Mouse (Mus musculus) splenic B cell, adult 2 months (primary cell): ENCODE results near the gene Ttc7b.
A peak's percentile ranks its signal among the peaks of the same experiment; 100 is the strongest.

Experiments used
- DNase-seq: peaks from one replicate; pipeline ENCODE4 v3.0.0-alpha.2; 2011; ENCODE audit warnings: low read depth, low spot score
- H3K27me3 ChIP-seq: 2 replicates; pipeline ENCODE4 v1.6.1; 2012; ENCODE audit warnings: mild to moderate bottlenecking, low read length, moderate library complexity, mixed read lengths; ENCODE audit not compliant: control insufficient read depth, poor library complexity, insufficient read depth, severe bottlenecking
- H3K36me3 ChIP-seq: 2 replicates; pipeline ENCODE4 v1.6.1; 2012; ENCODE audit warnings: mild to moderate bottlenecking, low read length, moderate library complexity, mixed read lengths; ENCODE audit not compliant: control insufficient read depth, poor library complexity, insufficient read depth, severe bottlenecking

The Ttc7b gene

GRCm38 (mm10) chr12:100512641-100513040 lies 8.0 kb downstream of the Ttc7b start:
- no peak for DNase-seq
- H3K27me3 ChIP-seq = no peaks in the 10 kb centered on the region
- no peaks in the 10 kb centered on the region for H3K36me3 ChIP-seq

DNA sequence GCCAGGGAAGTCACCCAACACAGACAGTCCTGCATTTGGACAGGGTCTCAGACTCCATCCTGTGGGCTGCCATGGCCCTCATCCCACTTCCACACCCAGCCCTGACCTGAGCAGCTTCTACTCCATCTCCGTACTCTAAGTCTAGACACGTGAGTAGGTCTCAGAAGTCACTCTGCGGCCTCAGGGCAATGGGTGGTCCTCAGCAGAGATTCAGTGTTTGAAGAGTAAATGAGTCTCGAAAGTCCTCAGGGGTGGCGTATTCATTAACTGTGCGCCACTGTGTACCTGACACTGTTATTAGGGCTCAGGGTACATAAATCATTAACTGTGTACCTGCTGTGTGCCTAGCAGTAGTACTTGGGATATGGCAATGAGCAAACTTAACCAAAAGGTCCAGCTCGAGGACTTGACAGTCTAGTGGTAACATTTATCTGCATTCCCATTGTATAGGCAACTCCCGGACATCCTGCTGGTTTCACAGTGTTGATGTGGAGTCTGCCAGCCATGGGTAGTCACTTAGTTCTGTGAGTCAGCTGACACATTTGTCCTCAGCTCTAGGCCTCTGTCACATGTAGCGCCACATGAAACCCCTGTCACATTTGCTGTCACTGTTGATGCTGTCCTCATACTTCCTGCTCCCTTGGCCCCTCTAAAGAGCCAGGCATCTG lies 10.9 kb downstream of the Ttc7b start:
- Histone ChIP-seq H3K27me3 (no peaks in the 10 kb centered on the region), H3K36me3 (no peaks in the 10 kb centered on the region)
- DNase-seq = no peak

DNA sequence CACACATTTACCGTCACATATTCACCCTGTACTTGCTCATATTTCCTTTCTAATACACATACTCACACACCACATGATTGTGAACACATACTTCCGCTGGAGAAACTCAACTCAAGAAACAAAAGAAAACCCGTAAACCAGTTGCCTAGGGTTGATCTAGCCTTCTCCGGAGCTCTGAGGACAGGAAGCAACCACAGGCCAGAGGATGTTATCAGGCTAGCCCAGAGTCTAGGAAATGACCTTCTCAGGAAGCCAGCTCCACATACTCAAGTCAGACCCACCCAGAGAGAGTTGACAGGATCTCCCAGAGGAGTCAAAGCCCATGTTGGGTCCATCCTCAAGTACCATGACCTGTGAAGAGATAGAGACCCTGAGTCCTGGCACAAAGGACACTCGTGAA lies 12.0 kb downstream of the Ttc7b start:
- Histone ChIP-seq H3K36me3 (no peaks in the 10 kb centered on the region), H3K27me3 (no peaks in the 10 kb centered on the region)
- no peak for DNase-seq

DNA sequence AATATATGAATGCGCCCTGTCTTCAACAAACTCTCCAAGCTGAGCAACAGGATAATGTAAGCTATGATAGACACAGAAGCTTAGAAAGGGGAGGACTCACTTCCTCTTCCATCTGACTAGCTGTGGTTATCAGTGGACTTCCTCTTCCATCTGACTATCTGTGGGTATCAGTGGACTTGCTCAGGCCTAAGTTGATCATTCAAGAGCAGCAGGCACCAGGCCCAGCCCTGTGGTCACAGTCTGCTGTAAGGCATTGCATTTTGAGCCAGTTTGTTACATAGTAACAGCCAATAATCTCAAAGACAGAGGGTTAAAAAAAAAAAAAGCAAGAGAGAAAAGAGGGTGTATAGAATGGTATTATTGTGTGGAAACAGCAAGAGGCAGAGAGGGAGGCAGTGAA lies 15.1 kb downstream of the Ttc7b start:
- DNase-seq = peak; percentile 67
- Histone ChIP-seq H3K27me3 (no peaks in the 10 kb centered on the region), H3K36me3 (no peaks in the 10 kb centered on the region)

DNA sequence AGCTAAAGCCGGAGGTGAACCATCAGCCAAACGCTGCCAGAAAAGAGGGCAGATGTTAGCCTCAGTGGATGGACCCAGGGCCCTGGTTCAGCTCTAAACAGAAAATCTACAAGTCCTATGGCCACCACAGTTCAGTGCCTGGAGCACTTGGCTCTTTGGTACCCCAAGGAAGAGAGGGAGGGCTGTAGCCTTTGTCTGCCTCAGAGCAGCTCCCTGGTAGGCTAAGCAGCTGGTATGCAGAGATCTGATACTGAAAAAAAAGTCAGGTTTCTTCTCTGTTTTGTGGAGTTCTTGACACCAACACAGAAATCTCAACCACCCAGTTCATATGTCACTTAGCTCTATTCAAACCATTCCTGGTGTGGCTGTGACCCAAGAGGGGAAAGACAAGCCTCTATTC lies 16.0 kb downstream of the Ttc7b start:
- no peaks in the 10 kb centered on the region for H3K36me3 ChIP-seq
- DNase-seq = no peak
- H3K27me3 ChIP-seq = no peaks in the 10 kb centered on the region

DNA sequence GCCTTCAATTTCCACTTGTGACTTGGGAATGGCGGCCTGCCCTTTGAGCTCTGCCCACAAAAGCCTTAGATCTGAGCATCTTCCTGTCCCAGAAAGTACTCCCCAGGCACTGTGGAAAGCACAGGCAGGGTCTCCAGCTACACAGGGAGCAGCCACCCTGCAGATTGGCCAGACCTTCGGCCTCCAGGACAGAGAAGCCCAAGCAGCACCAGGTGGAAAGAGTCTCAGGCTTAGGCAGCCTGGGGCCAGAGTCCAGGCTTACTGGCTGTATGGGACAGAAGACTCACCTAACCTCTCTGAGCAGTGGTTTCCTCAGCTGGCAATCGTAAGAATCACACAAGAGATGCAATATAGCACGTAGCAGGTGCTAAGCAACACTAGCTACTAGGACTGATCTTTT lies 17.0 kb downstream of the Ttc7b start:
- Histone ChIP-seq H3K27me3 (no peaks in the 10 kb centered on the region), H3K36me3 (0 out of 2 replicates have a peak, but pooled peaks cover 2% of the 10 kb centered on the region)
- no peak for DNase-seq

DNA sequence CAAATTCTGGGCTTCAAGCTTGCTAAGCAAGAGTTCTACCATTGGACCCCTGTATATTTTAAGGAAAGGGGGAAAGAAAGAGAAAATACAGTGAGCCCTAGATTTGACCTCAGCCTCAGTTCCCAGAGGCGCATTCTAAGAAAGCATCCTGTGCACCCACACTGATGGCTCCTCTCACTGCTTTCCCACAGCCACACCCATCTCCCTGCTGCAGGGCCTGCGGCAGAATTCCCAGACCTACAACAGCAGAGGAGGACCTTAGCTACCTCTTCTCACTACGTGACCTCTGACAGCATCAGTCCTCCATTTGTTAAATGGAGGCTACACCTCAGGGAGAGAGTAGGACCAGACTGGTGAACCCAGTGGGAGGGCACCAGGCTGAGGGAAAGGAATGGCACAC lies 18.1 kb downstream of the Ttc7b start:
- no peaks in the 10 kb centered on the region for H3K27me3 ChIP-seq
- no peak for DNase-seq
- 0 out of 2 replicates have a peak, but pooled peaks cover 2% of the 10 kb centered on the region for H3K36me3 ChIP-seq

- Histone ChIP-seq H3K36me3 (0 out of 2 replicates have a peak, but pooled peaks cover 4% of the 10 kb centered on the region), H3K27me3 (no peaks in the 10 kb centered on the region)
- peak; percentile 55 for DNase-seq
Observed at GRCm38 (mm10) chr12:100501261-100501660, 19.4 kb downstream of the Ttc7b start.

DNA sequence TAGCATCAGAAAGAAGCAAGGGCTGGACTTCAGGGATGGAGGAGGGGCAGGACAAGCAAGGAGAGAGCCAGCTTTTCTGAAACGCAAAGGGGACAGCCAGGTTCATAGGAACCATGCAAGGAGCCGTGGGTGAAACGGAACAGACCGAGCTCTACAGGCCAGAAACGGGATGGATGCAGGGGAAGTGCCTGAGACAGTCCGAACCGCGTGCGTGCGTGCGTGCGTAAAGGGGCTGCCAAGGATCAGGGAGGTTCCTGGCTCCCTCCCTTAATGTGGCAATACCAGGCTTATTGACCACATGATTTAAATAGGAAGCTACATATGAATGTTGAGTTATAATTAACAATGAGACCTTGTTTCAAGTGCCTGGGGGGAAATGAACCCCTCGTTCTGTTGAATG lies 21.2 kb downstream of the Ttc7b start:
- no peak for DNase-seq
- no peaks in the 10 kb centered on the region for H3K27me3 ChIP-seq
- H3K36me3 ChIP-seq = 0 out of 2 replicates have a peak, but pooled peaks cover 4% of the 10 kb centered on the region

- no peak for DNase-seq
- Histone ChIP-seq H3K27me3 (no peaks in the 10 kb centered on the region), H3K36me3 (0 out of 2 replicates have a peak, but pooled peaks cover 4% of the 10 kb centered on the region)
Observed at GRCm38 (mm10) chr12:100498006-100498405, 22.6 kb downstream of the Ttc7b start.

- H3K27me3 ChIP-seq = no peaks in the 10 kb centered on the region
- 0 out of 2 replicates have a peak, but pooled peaks cover 4% of the 10 kb centered on the region for H3K36me3 ChIP-seq
- DNase-seq = no peak
Observed at GRCm38 (mm10) chr12:100495083-100495482, 25.5 kb downstream of the Ttc7b start.

DNA sequence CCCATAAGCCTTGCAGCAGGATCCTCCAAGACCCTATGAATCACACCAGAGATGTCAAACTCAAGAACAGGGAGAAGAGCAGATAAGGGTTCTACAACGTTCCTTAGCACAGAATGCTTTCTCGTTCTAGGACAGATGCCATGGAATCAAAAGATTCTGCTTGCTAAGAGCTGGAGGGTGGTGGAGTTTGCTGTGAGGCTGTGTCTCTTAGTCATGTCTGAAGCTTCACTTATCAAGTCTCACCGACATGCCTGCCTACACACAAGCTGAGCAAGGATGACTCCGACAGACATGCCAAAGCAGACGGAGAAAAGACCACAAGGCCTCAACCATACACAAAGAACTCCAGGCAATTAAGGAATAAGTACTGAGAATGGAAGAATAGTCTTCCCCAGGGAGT lies 27.4 kb downstream of the Ttc7b start:
- no peak for DNase-seq
- Histone ChIP-seq H3K36me3 (peaks cover 2% of the 10 kb centered on the region; the same call in 1 of the 2 replicates), H3K27me3 (no peaks in the 10 kb centered on the region)

- Histone ChIP-seq H3K36me3 (peaks cover 2% of the 10 kb centered on the region; the same call in 1 of the 2 replicates), H3K27me3 (no peaks in the 10 kb centered on the region)
- no peak for DNase-seq
Observed at GRCm38 (mm10) chr12:100492676-100493075, 27.9 kb downstream of the Ttc7b start.

GRCm38 (mm10) chr12:100491967-100492611 lies 28.5 kb downstream of the Ttc7b start:
- Histone ChIP-seq H3K27me3 (no peaks in the 10 kb centered on the region), H3K36me3 (no peaks in the 10 kb centered on the region; the same call in 1 of the 2 replicates)
- no peak for DNase-seq

DNA sequence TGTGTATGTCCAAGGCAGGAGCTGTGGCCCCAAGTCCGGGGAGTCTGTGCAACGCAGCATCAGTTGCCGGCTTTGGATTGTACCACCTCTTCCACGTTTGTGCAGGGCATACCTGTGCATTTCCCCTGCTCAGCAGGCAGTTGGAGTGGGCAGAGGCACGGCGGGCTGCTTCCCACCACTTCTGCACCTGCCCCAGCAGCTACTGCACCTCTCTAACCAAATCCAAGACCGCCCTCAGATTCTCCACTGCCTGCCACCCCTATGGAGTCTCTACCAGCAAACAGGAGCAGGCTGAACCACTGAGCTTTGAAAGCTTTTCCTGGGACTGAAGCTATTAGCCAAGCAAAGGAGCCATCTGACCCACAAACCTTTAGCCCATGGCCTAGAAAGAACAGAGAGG lies 30.8 kb downstream of the Ttc7b start:
- DNase-seq = no peak
- H3K36me3 ChIP-seq = no peaks in the 10 kb centered on the region; the same call in 1 of the 2 replicates
- H3K27me3 ChIP-seq = no peaks in the 10 kb centered on the region
